Mouse (Mus musculus) stomach, postnatal 0 days (tissue): ENCODE results near the gene Col8a2. TPM values are rescaled to one million over a fixed set of nuclear protein-coding genes. Genes with fewer than 3 reads are reported as not detected.

Source experiments
- ATAC-seq: fragments of 200-750 bp; cut with Nextera tagmentation; 2 replicates; pipeline ENCODE4 v1.8.0; 2017; ENCODE audit not compliant: low FRiP score, low TSS enrichment
- DNase-seq: peaks from one replicate; pipeline ENCODE4 v3.0.0-alpha.2; 2016; ENCODE audit warnings: low spot score
- H3K27ac ChIP-seq: fragments of 300-500 bp; sonication (generic); replicated peaks from 2 replicates; pipeline ENCODE4 v1.5.1; 2014; ENCODE audit warnings: mild to moderate bottlenecking, control low read depth
- H3K27me3 ChIP-seq: fragments of 300-500 bp; sonication (generic); 2 replicates; pipeline ENCODE4 v1.6.1; 2014; ENCODE audit warnings: low read length; ENCODE audit not compliant: control insufficient read depth, insufficient read depth
- H3K36me3 ChIP-seq: fragments of 300-500 bp; sonication (generic); 2 replicates; pipeline ENCODE4 v1.6.1; 2014; ENCODE audit warnings: low read length, mixed read lengths; ENCODE audit not compliant: control insufficient read depth, insufficient read depth
- H3K4me1 ChIP-seq: fragments of 300-500 bp; sonication (generic); replicated peaks from 2 replicates; pipeline ENCODE4 v1.6.1; 2014; ENCODE audit warnings: antibody characterized with exemption; ENCODE audit not compliant: control insufficient read depth, insufficient read depth
- H3K4me2 ChIP-seq: fragments of 300-500 bp; sonication (generic); replicated peaks from 2 replicates; pipeline ENCODE4 v1.6.1; 2014; ENCODE audit warnings: low read depth, mild to moderate bottlenecking, control low read depth, moderate library complexity
- H3K4me3 ChIP-seq: fragments of 300-500 bp; sonication (generic); 2 replicates; pipeline ENCODE4 v1.5.1; 2014; ENCODE audit warnings: low read depth, low read length, control low read depth
- H3K9ac ChIP-seq: fragments of 300-500 bp; sonication (generic); 2 replicates; pipeline ENCODE4 v1.6.1; 2014; ENCODE audit warnings: mild to moderate bottlenecking, low read length, control low read depth, mixed read lengths
- H3K9me3 ChIP-seq: fragments of 300-500 bp; sonication (generic); 2 replicates; pipeline ENCODE4 v1.6.1; 2016; ENCODE audit warnings: low read length; ENCODE audit not compliant: control insufficient read depth
- CTCF ChIP-seq: IDR thresholded peaks from 2 replicates; pipeline ENCODE4 v1.5.1; 2016; ENCODE audit warnings: antibody characterized with exemption, low read depth, mild to moderate bottlenecking, moderate library complexity
- EP300 ChIP-seq: optimal IDR thresholded peaks from 2 replicates; pipeline ENCODE3; 2016; ENCODE audit warnings: antibody characterized with exemption
- WGBS: fragments of 180-500 bp; shearing (Covaris S2); extraction: QIAGEN DNeasy Blood & Tissue Kit; methylation state at CpG from one replicate; pipeline ENCODE4 v1.1.7; 2014; 5-methylcytosine and 5-hydroxymethylcytosine counted together
- polyA plus RNA-seq: library from polyadenylated mRNA; unstranded; fragments of >200 nt; fragmentation: Nextera tagmentation; extraction: Ambion mirVana; gene quantifications from 2 replicates; pipeline ENCODE4 v1.2.1, GENCODE M21; 2015

Col8a2 gene
- polyA plus RNA-seq, 1 experiment from 2014 or later: 7.8 TPM

DNA sequence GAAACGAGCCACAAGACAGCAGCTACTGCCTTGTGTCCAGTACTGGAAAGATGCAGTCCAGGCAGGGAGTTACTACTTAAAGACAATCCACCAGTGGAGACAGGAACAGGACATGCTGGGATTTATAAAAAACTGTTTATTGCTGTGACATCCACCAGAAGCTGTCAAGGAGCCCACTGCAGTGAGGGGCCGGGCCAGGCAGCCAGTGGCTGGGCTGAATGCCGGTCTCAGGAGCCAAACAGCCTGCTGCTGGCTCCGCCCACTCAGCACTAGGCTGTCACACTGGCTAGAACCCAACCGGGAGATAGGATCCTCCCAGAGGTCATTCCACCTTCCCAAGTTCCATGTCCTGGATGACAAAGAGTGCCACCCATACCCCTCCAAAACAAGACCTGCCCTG lies 29.3 kb downstream of the Col8a2 start:
- Histone ChIP-seq H3K9ac (no peak overlapping the region), H3K36me3 (peaks cover 15% of the 10 kb centered on the region), H3K9me3 (no peaks in the 10 kb centered on the region), H3K27ac (no peak overlapping the region), H3K4me3 (no peak overlapping the region), H3K27me3 (no peaks in the 10 kb centered on the region), H3K4me2 (no peak overlapping the region), H3K4me1 (no peaks in the 10 kb centered on the region; the same call in none of the 2 replicates)
- DNase-seq: peak; percentile 15
- WGBS: 32% methylated on average over 5 of the region's 5 CpGs
- ATAC-seq: peak; percentile 41; the same call in 1 of the 2 replicates
- TF ChIP-seq EP300: no peak
- no peak for TF ChIP-seq CTCF

GRCm38 (mm10) chr4:126316443-126317040 lies 29.9 kb downstream of the Col8a2 start:
- 89% methylated on average over 13 of the region's 13 CpGs for WGBS
- Histone ChIP-seq H3K27me3 (no peaks in the 10 kb centered on the region), H3K4me1 (no peaks in the 10 kb centered on the region; the same call in none of the 2 replicates)

DNA sequence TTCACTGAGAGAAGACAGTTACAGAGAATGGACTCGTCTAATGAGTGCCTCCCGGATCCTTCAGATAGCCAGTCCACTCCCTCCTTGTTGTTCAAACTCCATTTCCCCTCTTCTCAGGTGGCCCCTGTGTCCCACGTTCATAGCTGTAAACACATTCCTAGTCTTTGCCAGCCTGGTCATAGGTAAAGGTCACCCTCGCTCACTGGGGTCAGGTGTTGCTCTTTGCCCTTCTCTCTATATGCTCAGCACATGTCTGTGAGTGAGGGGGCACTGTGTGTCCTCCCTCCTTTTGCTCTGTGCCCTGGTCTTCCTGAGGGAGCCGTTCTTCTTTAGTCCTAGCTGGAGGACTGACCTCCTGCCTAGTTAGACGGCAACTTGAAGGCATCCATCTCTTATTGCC lies 33.2 kb downstream of the Col8a2 start:
- no peak for DNase-seq
- Histone ChIP-seq H3K4me3 (no peak overlapping the region), H3K36me3 (peaks cover 15% of the 10 kb centered on the region), H3K27me3 (no peaks in the 10 kb centered on the region), H3K9me3 (no peaks in the 10 kb centered on the region), H3K4me1 (no peaks in the 10 kb centered on the region; the same call in none of the 2 replicates), H3K27ac (no peak overlapping the region), H3K9ac (no peak overlapping the region), H3K4me2 (no peak overlapping the region)
- ATAC-seq: no peak
- 77% methylated on average over 6 of the region's 6 CpGs for WGBS
- TF ChIP-seq CTCF: no peak
- no peak for TF ChIP-seq EP300

More at GRCm38 (mm10) chr4:126316443-126317040, 29.9 kb downstream of the Col8a2 start:
- no peak overlapping the region for H3K4me3 ChIP-seq
- ATAC-seq (no peak), DNase-seq (peak; percentile 12)
- H3K36me3 ChIP-seq: peaks cover 15% of the 10 kb centered on the region
- H3K4me2 ChIP-seq: no peak overlapping the region
- TF ChIP-seq EP300: no peak
- no peak for TF ChIP-seq CTCF
- H3K27ac ChIP-seq: no peak overlapping the region; the same call in 1 of the 2 replicates
- H3K9ac ChIP-seq: no peak overlapping the region
- H3K9me3 ChIP-seq: no peaks in the 10 kb centered on the region

DNA sequence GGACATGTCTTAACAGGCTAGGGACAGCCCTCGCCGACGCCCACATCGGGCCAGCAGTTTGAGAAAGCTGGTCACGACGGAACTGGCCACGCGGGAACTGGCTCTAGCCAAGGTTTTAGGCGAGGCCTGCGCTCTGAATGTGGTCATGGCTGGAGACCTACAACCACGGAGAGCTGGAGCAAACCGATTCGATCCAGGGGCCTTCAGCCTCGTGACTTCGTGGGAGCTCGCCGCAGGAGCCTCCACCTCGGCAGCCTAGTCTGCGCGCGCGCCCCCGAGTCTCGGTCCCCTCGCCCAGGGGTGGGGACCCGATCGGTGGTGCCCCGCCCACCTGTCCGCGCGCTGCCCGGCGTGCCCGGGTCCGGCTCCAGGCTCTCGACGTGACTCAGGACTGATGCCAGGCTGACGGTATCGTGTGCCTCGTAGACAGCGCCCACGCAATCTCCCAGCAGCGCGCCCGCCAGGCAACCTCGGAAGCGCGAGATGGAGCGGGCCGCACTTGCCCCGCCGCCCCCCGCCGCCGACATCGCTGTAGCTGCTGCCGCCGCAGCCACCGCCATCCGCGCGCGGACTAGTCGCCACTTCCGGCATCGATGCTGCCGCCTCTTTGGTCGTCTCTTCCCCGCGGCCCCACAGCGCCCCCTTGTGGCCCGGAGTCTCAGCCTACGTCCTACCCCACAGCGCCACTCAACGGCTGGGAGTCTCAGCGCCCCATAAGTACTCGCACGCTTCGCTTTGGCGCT lies 34.7 kb downstream of the Col8a2 start, which contains the start of gene Adprhl2:
TSS of gene Adprhl2 (minus strand) at position 593 of the 743 bp plus-strand sequence.
- peak; percentile 99 for DNase-seq
- H3K27me3 ChIP-seq: no peaks in the 10 kb centered on the region
- WGBS: under 1% methylated on average over 79 of the region's 80 CpGs
- H3K9me3 ChIP-seq: no peaks in the 10 kb centered on the region
- peaks cover 4% of the 10 kb centered on the region for H3K4me1 ChIP-seq
- H3K9ac ChIP-seq: peak within 1 kb of the TSS; percentile 87
- H3K27ac ChIP-seq: peak within 1 kb of the TSS; percentile 81
- peaks cover 10% of the 10 kb centered on the region for H3K36me3 ChIP-seq
- H3K4me2 ChIP-seq: peak within 1 kb of the TSS; percentile 86
- H3K4me3 ChIP-seq: peak within 1 kb of the TSS; percentile 94
- ATAC-seq: peak; percentile 88
- peak; percentile 24 for TF ChIP-seq EP300
- TF ChIP-seq CTCF: peak; percentile 100

DNA sequence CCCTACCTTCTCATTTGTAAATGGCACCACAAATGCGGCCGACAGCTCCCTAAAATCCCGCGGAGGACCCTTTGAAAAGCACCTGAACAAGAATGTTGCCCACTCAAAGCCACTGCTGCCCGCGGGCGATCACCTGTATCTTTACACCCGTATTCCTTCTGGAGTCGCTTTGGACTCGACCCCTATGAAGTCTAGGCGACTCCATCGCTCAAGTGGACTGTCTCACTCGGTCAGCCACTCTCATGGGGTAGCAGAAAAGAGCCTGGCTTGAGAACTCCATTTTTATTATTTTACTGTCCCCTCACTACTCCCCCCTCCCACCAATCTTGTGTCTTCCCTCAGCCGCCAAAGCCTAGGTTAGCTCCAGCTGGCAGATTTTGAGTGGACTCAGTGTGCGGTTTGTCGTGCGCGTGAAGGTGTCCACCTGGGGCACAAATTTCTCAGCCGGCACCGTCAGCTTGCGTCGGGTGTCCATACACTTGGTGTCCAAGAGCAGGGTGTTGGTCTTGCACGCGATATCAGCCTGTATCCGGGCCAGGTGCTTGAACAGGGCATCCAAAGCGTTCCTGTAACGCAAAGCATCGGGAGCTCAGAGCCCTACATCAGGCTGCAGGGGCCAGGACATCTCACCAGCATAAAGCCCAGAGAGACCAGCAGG lies 35.4 kb downstream of the Col8a2 start:
- Histone ChIP-seq H3K9ac (no peak overlapping the region), H3K27me3 (no peaks in the 10 kb centered on the region), H3K4me3 (peak overlapping the region; percentile 94; the same call in 1 of the 2 replicates), H3K27ac (no peak overlapping the region), H3K4me1 (peaks cover 4% of the 10 kb centered on the region), H3K9me3 (no peaks in the 10 kb centered on the region), H3K4me2 (peak overlapping the region; percentile 86), H3K36me3 (peaks cover 3% of the 10 kb centered on the region)
- TF ChIP-seq CTCF: no peak
- no peak for TF ChIP-seq EP300
- DNase-seq: no peak
- peak; percentile 5; the same call in 1 of the 2 replicates for ATAC-seq
- 54% methylated on average over 28 of the region's 28 CpGs for WGBS
